Mouse (Mus musculus) heart, embryonic 15.5 days (tissue): ENCODE measurements around the gene Rbpjl. TPM values are rescaled to one million over a fixed set of nuclear protein-coding genes. Genes with fewer than 3 reads are reported as not detected.

ENCODE experiments used
- ATAC-seq: fragments of 200-750 bp; cut with Nextera tagmentation; replicated peaks from 2 replicates; pipeline ENCODE4 v1.8.0; 2017; ENCODE audit warnings: low read depth, moderate TSS enrichment; ENCODE audit not compliant: insufficient number of reproducible peaks, insufficient read depth, low FRiP score
- H3K27ac ChIP-seq: fragments of 300-500 bp; sonication (generic); 2 replicates; pipeline ENCODE4 v1.5.1; 2015; ENCODE audit warnings: mild to moderate bottlenecking, inconsistent platforms
- H3K27me3 ChIP-seq: fragments of 300-500 bp; sonication (generic); 2 replicates; pipeline ENCODE4 v1.6.1; 2015; ENCODE audit warnings: inconsistent platforms
- H3K36me3 ChIP-seq: fragments of 300-500 bp; sonication (generic); 2 replicates; pipeline ENCODE4 v1.6.1; 2015; ENCODE audit warnings: mild to moderate bottlenecking, inconsistent platforms
- H3K4me1 ChIP-seq: fragments of 300-500 bp; sonication (generic); replicated peaks from 2 replicates; pipeline ENCODE4 v1.6.1; 2015; ENCODE audit warnings: inconsistent platforms
- H3K4me2 ChIP-seq: fragments of 300-500 bp; sonication (generic); 2 replicates; pipeline ENCODE4 v1.6.1; 2015; ENCODE audit warnings: inconsistent platforms, mild to moderate bottlenecking, moderate library complexity
- H3K4me3 ChIP-seq: fragments of 300-500 bp; sonication (generic); 2 replicates; pipeline ENCODE4 v1.5.1; 2015; ENCODE audit warnings: mild to moderate bottlenecking, inconsistent platforms
- H3K9ac ChIP-seq: fragments of 300-500 bp; sonication (generic); 2 replicates; pipeline ENCODE4 v1.6.1; 2015; ENCODE audit warnings: mild to moderate bottlenecking, inconsistent platforms
- H3K9me3 ChIP-seq: fragments of 300-500 bp; sonication (generic); replicated peaks from 2 replicates; pipeline ENCODE4 v1.6.1; 2016; ENCODE audit warnings: inconsistent platforms
- WGBS: fragments of 180-500 bp; shearing (Covaris S2); methylation state at CpG from one replicate; pipeline ENCODE4 v1.1.7; 2015; ENCODE audit warnings: mixed read lengths; 5-methylcytosine and 5-hydroxymethylcytosine counted together
- polyA plus RNA-seq: library from polyadenylated mRNA; unstranded; fragments of >200 nt; fragmentation: Nextera tagmentation; extraction: Ambion mirVana; gene quantifications from 2 replicates; pipeline ENCODE4 v1.2.1, GENCODE M21; 2015

The Rbpjl gene
- 0.25 and 0.80 TPM in 2 replicates for polyA plus RNA-seq

GRCm38 (mm10) chr2:164402906-164403305, at the start of gene Rbpjl:
Rbpjl (plus strand) TSS chr2:164403141.
- peaks cover 91% of the 10 kb centered on the region for H3K27me3 ChIP-seq
- 0 out of 2 replicates have a peak, but pooled peaks have one; percentile 24 for ATAC-seq

DNA sequence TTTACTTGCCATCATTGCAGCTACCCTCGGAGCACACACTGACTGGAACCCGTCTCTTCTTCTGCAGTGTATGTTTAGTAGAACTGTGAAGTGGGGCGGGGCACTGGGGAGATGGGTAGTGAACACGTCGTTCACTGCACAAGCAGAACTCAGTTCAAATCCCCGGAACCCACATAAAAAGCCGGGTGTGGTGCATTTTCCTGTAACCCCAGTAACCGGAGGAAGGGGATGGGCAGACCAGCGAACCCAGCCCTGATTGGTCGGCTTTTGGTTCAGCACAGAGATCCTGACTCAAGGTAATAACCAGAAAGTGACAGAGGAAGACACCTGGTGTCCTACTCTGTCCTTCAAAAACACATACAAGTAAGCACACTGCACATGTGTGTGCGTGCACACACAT, 49.6 kb upstream of the Rbpjl start:
- Histone ChIP-seq H3K27me3 (peaks cover 2% of the 10 kb centered on the region; the same call in 1 of the 2 replicates), H3K4me2 (no peak overlapping the region), H3K9ac (no peak overlapping the region), H3K4me3 (no peak overlapping the region), H3K27ac (no peak overlapping the region), H3K4me1 (no peaks in the 10 kb centered on the region), H3K9me3 (no peaks in the 10 kb centered on the region), H3K36me3 (no peaks in the 10 kb centered on the region)
- WGBS = 83% methylated on average over 11 of the region's 11 CpGs
- ATAC-seq = no peak

More at GRCm38 (mm10) chr2:164402906-164403305, at the start of gene Rbpjl:
- H3K4me2 ChIP-seq = peak within 1 kb of the TSS; percentile 79
- H3K9me3 ChIP-seq = no peaks in the 10 kb centered on the region
- no peak within 1 kb of the TSS for H3K9ac ChIP-seq
- H3K4me1 ChIP-seq = peaks cover 33% of the 10 kb centered on the region
- peak within 1 kb of the TSS; percentile 51; the same call in 1 of the 2 replicates for H3K4me3 ChIP-seq
- no peaks in the 10 kb centered on the region for H3K36me3 ChIP-seq
- no peak within 1 kb of the TSS for H3K27ac ChIP-seq
- WGBS = 3% methylated on average over 17 of the region's 17 CpGs

DNA sequence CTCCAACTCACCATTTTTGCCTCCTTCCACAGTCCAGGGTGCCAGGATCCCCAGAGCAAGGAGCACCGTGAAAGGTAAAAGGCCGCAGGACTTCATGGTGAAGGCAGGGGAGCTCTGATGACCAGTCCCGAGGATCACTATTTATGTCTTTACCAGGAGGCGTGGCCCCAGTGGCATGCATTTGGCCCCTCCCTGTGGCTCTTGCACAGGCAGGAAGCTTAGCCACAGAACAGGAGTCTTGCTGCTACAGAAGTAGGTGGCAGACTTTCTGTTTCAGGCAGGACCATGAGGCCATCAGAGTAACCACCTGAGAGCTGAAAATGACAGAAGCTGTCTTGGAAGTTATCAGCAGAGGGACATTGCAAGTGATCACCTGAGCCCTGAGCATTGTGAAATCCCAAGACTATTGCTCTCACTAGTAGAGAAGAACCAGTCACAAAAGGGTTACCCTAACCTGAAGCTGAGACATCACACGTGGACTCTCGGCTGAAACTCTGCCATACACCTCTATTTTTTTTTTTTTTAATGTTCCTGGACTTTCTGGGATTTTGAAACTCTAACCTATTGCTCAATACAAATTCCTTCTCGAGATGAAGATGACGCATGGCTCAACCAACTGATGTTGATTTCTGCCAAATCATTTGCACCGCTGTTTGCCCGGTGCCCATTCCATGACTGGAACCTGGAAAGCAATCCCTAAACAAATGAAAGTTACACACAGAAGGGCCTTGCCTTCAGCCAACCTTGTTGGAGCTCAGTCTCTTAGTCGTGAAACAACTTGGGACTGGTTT, 46.6 kb upstream of the Rbpjl start:
- Histone ChIP-seq H3K27me3 (peaks cover 2% of the 10 kb centered on the region; the same call in 1 of the 2 replicates), H3K4me3 (no peak overlapping the region), H3K9ac (no peak overlapping the region), H3K27ac (no peak overlapping the region), H3K36me3 (no peaks in the 10 kb centered on the region), H3K4me1 (no peaks in the 10 kb centered on the region), H3K9me3 (no peaks in the 10 kb centered on the region), H3K4me2 (no peak overlapping the region)
- ATAC-seq = no peak
- WGBS = 70% methylated on average over 11 of the region's 11 CpGs

- no peak for ATAC-seq
- Histone ChIP-seq H3K9ac (no peak overlapping the region), H3K4me1 (no peaks in the 10 kb centered on the region), H3K36me3 (no peaks in the 10 kb centered on the region), H3K9me3 (no peaks in the 10 kb centered on the region), H3K4me2 (no peak overlapping the region), H3K27ac (no peak overlapping the region), H3K27me3 (peaks cover 2% of the 10 kb centered on the region), H3K4me3 (no peak overlapping the region)
- 84% methylated on average over 3 of the region's 3 CpGs for WGBS
Observed at GRCm38 (mm10) chr2:164358373-164358772, 44.6 kb upstream of the Rbpjl start.

DNA sequence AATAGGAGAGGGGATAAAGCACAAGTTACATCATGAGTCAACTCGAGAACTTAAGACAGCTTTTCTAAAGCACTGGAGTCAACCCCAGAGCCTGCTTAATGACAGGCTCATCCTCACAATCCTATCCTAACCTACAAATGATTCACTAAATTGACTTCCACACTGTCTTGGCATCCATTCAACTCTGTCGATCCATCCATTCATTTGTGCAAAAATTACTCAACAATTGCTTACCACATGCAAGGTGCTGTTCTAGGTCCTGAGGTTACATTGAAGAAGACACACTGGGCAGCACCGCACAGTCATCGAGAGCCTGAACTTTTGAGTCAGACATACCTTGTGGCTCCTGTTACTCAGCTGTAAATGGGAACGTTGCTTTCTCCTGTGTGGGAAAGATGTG, 43.9 kb upstream of the Rbpjl start:
- WGBS = 75% methylated on average over 5 of the region's 5 CpGs
- H3K9me3 ChIP-seq = no peaks in the 10 kb centered on the region
- H3K36me3 ChIP-seq = no peaks in the 10 kb centered on the region
- peaks cover 2% of the 10 kb centered on the region for H3K27me3 ChIP-seq
- H3K27ac ChIP-seq = no peak overlapping the region
- no peak overlapping the region for H3K4me2 ChIP-seq
- ATAC-seq = no peak
- H3K4me1 ChIP-seq = no peaks in the 10 kb centered on the region
- no peak overlapping the region for H3K9ac ChIP-seq
- no peak overlapping the region for H3K4me3 ChIP-seq

- no peak for ATAC-seq
- H3K4me1 ChIP-seq = no peaks in the 10 kb centered on the region
- H3K4me3 ChIP-seq = no peak overlapping the region
- no peak overlapping the region for H3K9ac ChIP-seq
- no peak overlapping the region for H3K27ac ChIP-seq
- H3K4me2 ChIP-seq = no peak overlapping the region
- 74% methylated on average over 5 of the region's 5 CpGs for WGBS
- H3K9me3 ChIP-seq = no peaks in the 10 kb centered on the region
- H3K27me3 ChIP-seq = peaks cover 2% of the 10 kb centered on the region
- H3K36me3 ChIP-seq = no peaks in the 10 kb centered on the region
Observed at GRCm38 (mm10) chr2:164359668-164360067, 43.3 kb upstream of the Rbpjl start.

GRCm38 (mm10) chr2:164360974-164361657, 41.8 kb upstream of the Rbpjl start:
- WGBS = 34% methylated on average over 13 of the region's 13 CpGs

GRCm38 (mm10) chr2:164366947-164367346, 36.0 kb upstream of the Rbpjl start:
- WGBS = 45% methylated on average over 3 of the region's 3 CpGs
- H3K4me1 ChIP-seq = 0 out of 2 replicates have a peak, but pooled peaks cover 3% of the 10 kb centered on the region
- H3K27me3 ChIP-seq = no peaks in the 10 kb centered on the region; the same call in 1 of the 2 replicates
- H3K36me3 ChIP-seq = no peaks in the 10 kb centered on the region
- H3K27ac ChIP-seq = no peak overlapping the region
- no peak overlapping the region for H3K9ac ChIP-seq
- no peak for ATAC-seq
- H3K4me2 ChIP-seq = no peak overlapping the region
- no peak overlapping the region for H3K4me3 ChIP-seq
- no peaks in the 10 kb centered on the region for H3K9me3 ChIP-seq

More at GRCm38 (mm10) chr2:164360974-164361657, 41.8 kb upstream of the Rbpjl start:
- H3K36me3 ChIP-seq = no peaks in the 10 kb centered on the region
- H3K4me2 ChIP-seq = no peak overlapping the region
- H3K9ac ChIP-seq = no peak overlapping the region
- H3K4me3 ChIP-seq = no peak overlapping the region
- ATAC-seq = no peak
- H3K27me3 ChIP-seq = peaks cover 1% of the 10 kb centered on the region
- no peak overlapping the region for H3K27ac ChIP-seq
- no peaks in the 10 kb centered on the region for H3K4me1 ChIP-seq
- H3K9me3 ChIP-seq = no peaks in the 10 kb centered on the region

DNA sequence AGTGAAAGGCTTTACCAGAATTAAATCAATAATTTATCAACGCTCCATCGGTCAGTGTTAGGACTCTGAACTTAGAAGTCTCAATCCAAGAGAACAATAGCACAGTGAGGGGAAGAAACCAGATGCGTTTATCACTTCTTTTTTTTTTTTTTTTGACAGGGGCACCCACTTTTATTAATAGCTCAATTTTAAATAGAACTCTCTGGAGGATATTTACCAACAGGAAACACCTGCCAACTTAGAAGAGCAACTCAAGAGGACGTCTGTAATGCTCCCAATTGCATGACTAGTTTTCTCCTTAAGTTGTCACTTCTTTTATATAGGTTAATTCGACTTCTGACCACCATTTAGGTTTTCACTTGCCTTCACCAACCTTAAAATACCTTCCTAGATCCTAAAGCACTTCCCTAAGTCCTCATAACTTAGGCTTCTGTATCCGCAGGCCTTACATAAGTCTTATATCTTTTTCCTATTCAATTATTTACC, 34.3 kb upstream of the Rbpjl start:
- H3K27ac ChIP-seq = no peak overlapping the region
- no peak for ATAC-seq
- H3K36me3 ChIP-seq = no peaks in the 10 kb centered on the region
- H3K9me3 ChIP-seq = no peaks in the 10 kb centered on the region
- H3K4me3 ChIP-seq = no peak overlapping the region
- H3K27me3 ChIP-seq = no peaks in the 10 kb centered on the region
- H3K4me2 ChIP-seq = no peak overlapping the region
- WGBS = 77% methylated on average over 6 of the region's 6 CpGs
- H3K4me1 ChIP-seq = 0 out of 2 replicates have a peak, but pooled peaks cover 3% of the 10 kb centered on the region
- no peak overlapping the region for H3K9ac ChIP-seq

GRCm38 (mm10) chr2:164371371-164371770, 31.6 kb upstream of the Rbpjl start:
- no peak for ATAC-seq
- no peaks in the 10 kb centered on the region for H3K36me3 ChIP-seq
- H3K4me1 ChIP-seq = 0 out of 2 replicates have a peak, but pooled peaks cover 3% of the 10 kb centered on the region
- H3K4me3 ChIP-seq = no peak overlapping the region
- no peak overlapping the region for H3K27ac ChIP-seq
- no peaks in the 10 kb centered on the region for H3K27me3 ChIP-seq
- no peak overlapping the region for H3K4me2 ChIP-seq
- no peak overlapping the region for H3K9ac ChIP-seq
- 72% methylated on average over 3 of the region's 3 CpGs for WGBS
- no peaks in the 10 kb centered on the region for H3K9me3 ChIP-seq

DNA sequence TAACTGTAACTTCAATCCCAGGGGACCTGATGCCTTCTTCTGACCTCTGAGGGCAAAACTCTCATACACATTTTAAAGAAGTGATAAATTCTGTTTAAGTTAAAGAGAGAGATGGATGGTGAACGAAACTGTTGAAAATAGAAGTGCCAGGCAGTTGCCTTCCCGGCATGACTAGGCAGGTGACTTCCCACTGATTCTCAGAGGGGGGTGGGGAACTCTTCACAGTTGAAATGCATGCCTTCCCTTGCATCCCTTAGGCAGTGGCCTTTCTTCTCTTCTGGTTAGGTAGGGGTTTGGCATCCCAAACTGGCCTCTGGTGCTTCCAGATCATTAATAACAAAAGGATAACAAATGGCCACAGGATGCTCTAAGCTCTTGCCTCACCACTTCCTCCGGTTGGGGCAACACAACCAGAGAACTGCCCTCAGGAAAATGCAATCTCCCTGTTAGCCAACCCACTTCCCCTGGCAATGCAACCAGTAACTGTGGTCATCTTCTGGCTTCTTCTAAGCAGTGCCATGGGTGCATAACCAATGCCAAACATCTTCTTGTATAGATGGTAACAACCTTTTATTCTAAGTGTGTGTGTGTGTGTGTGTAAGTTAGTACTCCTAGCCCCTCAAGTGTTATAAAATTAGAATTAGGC, 30.4 kb upstream of the Rbpjl start:
- Histone ChIP-seq H3K9ac (no peak overlapping the region), H3K9me3 (no peaks in the 10 kb centered on the region), H3K27me3 (no peaks in the 10 kb centered on the region), H3K27ac (no peak overlapping the region), H3K4me2 (no peak overlapping the region), H3K4me3 (no peak overlapping the region), H3K36me3 (no peaks in the 10 kb centered on the region), H3K4me1 (no peaks in the 10 kb centered on the region)
- ATAC-seq = no peak
- WGBS = 24% methylated on average over 3 of the region's 3 CpGs
